Mouse (Mus musculus) small intestine, adult 2 months (tissue): ENCODE data around the gene 1600002K03Rik.

ENCODE experiments used
- CTCF ChIP-seq: fragments of 200-500 bp; IDR thresholded peaks from 2 replicates; pipeline ENCODE4 v1.5.1; 2012; ENCODE audit warnings: low read depth, mild to moderate bottlenecking, control low read depth, inconsistent platforms, low read length, moderate library complexity, mixed read lengths; ENCODE audit not compliant: insufficient replicate concordance, insufficient read length; ENCODE audit errors: extremely low read depth
- POLR2A ChIP-seq: fragments of 200-500 bp; IDR thresholded peaks from 2 replicates; pipeline ENCODE4 v1.6.1; 2012; ENCODE audit warnings: low read depth, mild to moderate bottlenecking, control low read depth, inconsistent platforms, low read length, moderate library complexity

DNA sequence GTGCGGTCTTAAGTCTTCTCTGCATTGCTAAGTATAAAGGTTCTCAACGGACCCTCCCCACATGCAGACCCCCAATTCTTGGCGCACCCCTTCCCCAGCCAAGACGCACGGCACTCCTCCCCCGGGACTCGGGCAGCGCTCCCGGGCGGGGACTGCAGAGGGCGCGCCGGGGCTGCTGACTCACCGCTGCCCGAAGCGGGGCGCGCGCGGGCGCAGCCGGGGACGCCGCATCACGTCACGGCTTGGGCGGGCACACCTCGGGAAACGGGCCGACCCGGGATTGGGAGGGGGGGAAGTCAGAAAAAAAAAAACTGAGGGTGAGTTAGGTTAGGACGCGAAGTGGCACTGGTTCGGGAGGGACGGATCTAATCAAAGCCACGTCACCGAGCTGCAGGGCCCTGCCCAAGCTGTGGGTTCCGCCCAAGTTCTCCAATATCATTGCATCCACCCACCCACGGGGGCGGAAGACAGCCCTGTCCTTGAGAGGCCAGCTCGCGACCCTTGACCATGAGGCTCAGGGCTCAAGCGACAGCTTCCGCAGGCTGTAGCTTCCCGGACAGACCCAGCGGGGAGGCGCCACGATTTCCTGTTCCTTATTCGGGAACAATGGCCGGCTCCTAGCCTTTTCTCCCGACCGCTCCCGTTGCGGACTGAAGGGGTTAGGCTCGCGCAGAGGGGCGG is 24.0 kb upstream of the 1600002K03Rik start:
- TF ChIP-seq CTCF (peak; percentile 46; the same call in 1 of the 2 replicates), POLR2A (peak; percentile 54; the same call in 1 of the 2 replicates)
